Mouse (Mus musculus) spleen, adult 12 weeks (tissue): ENCODE measurements at regions not wholly inside any gene's neighbourhood (a gene's known extent, or its start where the extent isn't known, plus 50 kb on each side); places are given as distances from the start of the nearest gene placed in this dataset.

Source experiments
- DNase-seq: peaks from one replicate; pipeline ENCODE4 v3.0.0; 2022; ENCODE audit warnings: low spot score

DNA sequence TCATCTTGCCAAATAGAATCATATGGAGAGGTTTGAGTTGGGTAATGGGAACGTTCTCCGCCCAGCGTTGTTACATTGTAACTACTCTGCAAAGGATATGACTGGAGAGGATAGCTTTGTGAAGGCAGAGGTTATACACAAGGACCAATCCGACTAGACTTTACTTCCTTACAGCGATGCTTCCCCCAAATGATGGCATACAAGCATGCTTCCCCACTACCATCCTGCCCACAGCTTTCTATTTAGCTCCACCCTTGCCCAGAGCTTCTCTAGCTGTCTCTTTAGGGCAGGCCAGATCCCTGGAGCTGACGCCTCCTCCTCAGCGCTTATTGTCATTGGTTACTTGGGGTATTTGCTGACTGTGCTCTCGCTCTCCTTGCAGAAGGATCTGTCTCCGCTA is 130.1 kb upstream of the Zfp703 start:
- no peak for DNase-seq

DNA sequence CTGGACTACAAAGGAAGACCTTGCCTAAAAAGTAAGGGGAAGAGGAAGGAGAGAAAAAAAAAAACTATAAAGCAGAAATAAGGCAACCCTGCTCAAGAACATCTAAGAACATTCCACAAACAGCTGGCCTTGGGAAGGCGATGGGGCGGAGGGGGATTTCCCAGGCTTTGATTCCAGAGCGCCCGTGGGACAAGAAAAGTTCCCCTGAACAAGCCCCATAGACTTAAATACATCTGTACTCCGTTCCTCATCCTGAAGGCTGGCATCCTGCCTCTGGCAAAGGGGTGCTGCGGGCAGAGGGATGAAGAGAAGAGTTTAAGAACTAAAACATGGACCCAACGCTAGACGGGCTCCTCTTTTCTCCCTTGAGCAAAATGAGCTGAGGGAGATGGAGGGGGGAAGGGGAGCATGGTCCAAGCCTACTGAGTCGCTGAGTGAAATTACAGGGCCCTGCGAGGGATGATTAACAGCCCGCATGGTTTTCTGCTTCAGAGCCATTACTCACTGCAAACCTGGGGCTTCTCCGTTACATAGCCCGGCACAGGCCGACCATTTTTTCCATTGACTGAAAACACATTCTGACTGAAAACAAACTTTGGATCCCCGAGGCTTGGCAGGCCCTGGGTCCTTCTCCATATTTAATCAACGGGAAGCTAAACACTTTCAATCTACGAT is 128.9 kb upstream of the Zfp703 start:
- DNase-seq = no peak

DNA sequence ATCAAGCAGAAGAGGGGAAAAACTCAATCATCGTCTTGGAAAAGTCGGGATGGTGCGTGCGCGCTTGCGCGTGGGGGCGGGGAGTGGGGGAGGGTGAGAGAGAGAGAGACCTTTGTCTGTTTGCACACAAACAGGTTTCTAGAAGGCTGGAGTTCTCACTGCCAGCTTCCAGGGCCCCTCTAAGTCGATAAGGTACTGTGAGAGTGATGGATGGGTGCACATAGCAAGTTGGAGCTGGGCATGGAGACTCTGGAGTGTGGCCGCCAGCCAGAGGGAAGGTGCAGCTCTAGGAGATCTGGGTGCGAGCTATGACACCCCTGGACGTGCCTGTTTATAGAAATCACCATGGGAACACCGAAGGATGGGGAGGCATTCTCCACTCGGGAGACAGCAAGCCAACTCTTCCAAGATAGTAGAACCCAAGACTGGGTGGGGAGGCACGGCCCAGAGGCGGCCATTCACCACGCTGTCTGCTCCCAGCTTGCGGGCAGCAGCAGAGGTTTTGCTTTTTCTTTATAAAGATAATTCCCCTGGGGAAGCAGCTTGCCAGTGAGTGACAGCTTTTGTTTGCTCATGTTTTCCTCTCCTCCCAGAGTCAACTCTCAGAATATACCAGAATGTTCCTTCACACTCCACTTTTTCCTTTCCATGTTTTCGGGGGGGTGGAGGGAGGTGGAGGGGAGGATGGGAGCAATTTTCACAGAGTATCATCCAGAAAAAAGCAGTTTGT is 128.0 kb upstream of the Zfp703 start:
- no peak for DNase-seq

DNA sequence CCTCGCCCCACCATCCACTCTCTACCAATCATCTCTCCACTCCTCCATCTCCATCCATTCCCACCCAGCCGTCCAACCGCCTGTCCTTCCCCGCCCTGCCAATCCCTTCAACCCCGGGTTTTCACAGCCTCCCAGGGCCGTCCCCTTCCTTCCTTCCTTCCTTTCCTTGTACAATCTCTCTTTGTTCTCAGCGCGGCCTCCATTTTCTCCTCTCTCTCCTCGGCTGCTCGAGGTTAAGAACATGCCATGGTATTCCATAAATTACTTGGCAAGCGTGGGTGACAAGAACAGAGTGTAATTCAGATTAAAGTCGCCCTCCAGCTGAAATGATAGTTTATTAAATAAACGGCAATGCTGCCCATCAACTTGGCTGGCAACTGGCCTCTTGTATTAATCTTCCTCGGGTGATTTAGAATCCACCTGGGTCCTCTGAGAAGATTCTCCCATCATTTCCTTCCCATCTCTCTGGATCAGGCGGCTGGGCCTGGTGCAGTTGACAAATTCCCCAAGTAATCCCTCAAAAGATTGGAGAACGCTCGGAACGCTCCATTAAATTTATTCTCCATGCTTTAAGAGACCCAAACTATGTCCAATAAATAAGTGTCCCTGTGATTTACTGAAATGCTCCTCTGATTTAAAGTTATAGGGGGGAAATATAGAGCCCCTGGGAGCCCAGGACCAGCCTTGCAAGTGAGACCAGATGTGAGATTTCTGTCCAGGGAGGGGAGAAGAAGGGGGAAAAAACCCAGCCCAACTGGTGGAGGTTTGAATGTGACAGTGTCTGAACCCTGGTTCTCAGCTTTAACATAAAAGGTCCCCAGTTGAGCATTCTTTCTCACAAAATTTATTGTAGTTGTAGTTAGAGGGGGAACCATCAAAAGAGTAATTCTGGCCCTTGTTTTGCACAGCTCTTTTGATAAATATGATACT is 125.0 kb upstream of the Zfp703 start:
- DNase-seq = no peak

DNA sequence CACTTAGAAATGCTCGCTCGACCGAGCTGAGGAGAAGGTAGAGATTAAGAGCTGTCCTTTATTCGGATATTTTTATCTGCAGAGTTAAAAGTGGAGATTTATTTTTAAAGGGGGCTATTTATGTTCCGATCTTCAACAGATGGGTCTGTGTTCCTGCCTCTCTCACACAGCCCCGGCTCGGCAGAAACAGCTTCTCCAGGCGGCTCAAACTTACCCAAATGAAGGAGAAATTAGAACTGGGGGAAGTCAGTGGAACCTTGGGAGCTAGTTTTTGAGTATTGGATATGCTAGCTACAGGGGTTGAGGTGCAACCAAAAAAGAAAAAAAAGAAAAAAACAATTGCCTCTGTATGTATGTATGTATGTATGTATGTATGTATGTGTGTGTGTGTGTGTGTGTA is 124.2 kb upstream of the Zfp703 start:
- no peak for DNase-seq

DNA sequence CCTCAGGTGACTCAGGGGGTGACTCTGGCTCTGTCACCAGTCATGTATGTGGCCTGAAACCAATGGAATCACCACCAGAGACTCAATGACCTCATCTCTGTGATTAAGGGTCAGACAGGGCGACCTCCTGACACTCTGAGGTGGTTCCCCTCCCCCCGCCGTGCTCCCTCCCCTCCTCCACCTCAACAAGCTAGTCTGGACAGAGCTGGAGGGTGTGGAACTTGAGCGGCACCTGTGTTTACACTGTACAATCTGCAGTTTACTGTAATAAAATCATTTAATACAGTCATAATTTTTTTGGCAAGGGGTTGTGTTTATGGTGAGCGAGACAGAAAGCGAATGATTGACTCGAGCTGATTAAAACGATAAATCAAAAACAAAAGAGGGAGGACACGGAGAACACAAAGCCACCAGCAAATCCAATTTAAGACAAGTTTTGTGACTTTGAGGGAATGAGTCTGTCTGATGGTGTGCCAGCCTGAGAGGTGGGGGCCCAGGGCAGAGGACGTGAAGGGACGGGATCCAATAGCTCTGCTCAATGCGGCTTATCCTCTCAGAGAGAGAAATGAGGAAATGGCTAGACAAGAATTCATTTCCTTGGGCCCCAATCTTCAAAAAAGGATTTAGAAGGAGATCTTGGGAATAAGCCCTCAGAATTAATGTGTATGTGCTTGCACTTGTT is 122.4 kb upstream of the Zfp703 start:
- DNase-seq = no peak

DNA sequence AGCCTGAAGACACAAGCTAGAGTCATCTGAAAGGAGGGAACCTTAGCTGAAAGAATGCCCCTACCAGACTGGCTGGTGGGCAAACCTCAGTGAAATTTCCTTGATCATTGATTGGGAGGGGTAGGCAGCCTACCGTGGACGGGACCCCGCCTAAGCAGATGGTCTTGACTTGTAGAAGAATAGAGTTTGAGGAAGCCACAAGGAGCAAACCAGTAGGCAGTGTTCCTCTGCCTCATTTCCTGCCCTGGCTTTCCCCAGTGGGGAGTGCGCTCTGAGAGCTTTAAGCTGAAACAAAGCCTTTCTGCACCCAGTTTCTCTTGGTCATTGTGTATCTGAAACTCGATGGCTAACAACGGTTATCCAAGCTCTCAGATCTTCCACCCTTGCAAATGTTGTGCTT is 121.9 kb upstream of the Zfp703 start:
- DNase-seq = no peak

DNA sequence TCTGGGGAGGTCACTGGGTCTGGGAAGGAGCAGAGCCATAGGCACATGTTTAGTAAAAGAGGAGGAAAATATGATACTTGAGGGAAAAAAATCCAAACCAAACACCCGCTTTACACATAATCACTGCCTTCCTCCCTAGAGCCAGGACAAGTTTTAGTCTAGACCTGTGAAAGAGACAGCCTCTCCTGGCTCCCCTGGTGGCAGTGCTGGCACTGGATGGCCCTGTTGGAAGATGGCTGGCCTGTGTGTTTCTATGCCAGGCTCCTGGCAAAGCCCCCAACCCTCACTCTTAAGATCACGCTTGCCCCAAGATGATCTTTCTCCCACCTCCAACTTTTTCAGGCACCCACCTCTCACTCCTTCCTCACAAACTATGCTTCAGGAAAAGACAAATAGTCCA is 112.6 kb upstream of the Zfp703 start:
- DNase-seq = no peak

DNA sequence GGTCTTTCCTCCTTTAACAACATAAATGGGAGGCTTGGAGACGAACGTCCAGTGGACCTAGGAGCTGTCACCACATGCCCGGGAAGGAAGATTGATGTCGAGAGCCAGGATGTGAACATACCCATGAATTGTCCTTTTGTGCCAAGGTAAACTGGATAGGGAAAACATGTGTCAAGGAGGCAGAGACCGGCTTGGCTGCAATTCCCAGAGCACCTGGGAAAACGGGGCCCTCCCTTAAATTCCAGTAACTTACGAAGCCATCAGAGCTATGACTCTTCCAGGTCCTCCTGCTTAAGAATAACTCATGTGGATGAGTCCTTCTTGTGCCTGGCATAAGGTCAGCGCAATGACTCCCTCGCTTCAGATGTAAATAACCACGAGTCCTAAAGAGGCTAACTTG is 112.2 kb upstream of the Zfp703 start:
- DNase-seq = no peak

DNA sequence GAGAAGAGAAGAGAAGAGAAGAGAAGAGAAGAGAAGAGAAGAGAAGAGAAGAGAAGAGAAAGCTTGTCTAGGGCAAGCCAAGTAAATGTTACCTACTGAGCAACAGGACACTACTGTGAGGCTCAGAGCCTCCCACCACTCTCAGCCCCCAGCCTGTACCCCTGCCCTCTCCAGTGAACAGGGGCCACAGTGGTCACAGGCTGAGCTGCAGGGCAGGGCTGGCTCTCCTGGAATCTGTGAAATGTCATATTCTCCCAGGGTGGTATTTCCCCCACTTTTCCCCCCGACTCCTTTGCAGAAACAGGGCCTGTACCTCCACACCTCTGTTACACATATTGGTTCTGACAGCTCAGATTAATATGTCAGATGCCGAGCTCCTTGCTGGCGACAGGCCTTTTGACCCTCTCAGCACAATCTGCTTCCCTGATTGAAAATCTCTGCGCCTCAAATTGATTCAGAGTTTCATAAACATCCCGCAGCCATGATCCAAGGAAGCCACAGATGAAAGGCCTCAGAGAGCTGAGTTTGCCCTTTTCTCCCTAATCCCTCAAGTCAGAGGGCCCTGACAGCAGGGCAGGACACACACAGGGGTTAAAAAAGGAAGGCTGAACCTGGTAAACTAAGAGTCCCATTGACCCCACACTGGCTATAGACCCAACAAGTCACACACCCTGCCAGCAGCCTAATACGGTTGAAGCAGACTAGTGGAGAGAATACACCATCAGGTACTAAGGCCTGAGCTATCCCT is 108.8 kb upstream of the Zfp703 start:
- DNase-seq = no peak

DNA sequence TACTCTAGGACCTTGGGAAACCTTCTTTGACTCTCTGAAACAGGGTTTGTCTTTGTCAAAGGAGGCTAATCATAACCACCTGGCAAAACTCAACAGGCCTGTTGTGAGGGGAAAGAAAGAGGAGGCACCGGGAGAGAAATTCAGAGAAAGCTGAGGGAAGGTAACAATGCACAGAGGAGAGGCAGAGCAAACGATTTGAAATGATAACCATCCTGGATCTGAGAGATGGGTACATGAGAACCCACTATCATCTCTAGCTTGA is 108.3 kb upstream of the Zfp703 start:
- DNase-seq = no peak

DNA sequence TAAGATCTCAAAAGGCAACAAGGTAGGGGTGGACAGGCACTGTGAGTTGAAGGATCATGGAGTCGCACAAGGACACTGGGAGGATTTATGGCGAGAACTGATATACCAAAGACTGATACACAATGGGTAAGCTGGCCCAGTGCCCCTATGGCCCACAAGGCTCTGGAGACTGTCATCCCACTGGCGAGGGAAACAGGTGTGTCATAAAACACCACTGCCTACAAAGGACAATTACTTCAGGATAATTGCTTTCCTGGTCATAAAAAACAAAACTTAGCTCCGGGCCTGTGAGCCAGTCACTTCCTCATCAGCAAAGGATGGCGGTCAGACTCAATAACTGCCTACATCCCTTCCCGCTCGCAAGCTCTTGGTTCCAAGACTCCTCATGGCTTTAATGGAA is 105.3 kb upstream of the Zfp703 start:
- no peak for DNase-seq

DNA sequence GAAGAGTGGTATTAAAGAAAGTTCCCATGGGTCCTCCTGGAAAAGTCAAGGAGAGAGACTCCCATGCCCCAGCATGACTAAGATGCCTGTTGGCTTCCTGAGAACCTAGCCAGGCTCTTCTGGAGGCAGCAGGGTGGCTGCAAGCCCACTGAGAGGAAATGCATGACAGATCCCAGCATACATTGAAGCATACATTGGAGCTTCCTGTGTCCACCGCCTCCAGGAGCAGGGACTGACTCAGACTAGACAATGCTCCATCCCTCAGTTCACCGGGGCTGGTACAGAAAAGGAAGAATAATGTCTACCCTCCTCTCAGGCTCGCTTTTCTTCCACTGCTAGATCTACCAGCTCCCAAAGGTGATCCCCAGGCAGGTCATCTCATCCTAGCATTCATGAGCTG is 104.7 kb upstream of the Zfp703 start:
- no peak for DNase-seq

DNA sequence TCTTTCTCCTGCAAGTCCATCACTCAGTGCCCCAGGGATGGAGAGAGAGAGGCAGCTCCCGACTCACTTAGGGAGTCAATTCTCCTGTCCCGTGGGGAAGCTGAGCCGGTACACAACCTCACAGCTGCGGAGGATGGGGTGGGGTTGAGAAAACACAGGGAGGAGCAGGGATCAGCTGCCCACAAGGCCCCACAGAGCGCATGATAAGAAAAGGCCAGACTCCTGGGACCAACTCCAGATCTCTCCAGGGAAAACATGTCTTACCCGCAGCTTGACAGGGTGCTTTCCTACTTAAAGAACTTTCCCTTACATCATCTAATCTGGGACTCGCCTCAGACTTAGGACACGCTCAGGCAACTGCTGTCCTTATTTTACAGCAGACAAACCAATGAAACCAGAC is 104.3 kb upstream of the Zfp703 start:
- DNase-seq = no peak

DNA sequence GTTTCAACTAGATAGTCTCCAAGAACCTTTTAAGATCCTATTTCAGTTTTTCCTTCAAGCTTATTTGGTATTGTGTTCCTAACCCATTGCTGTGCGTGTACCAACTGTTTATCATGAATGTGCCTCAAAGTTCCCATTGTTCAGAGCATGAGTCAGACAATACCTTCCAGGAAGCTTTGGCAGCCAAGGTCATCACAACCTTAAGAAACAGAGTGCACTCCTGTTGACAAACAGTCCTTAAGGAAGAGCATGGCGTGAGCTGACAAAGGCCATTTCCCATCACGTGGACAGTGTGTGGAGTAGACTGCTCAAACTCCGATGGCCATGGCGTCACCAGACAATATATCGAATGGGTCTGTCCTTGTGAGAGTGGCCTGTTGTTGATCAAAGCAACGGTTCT is 96.9 kb upstream of the Zfp703 start:
- DNase-seq = no peak

DNA sequence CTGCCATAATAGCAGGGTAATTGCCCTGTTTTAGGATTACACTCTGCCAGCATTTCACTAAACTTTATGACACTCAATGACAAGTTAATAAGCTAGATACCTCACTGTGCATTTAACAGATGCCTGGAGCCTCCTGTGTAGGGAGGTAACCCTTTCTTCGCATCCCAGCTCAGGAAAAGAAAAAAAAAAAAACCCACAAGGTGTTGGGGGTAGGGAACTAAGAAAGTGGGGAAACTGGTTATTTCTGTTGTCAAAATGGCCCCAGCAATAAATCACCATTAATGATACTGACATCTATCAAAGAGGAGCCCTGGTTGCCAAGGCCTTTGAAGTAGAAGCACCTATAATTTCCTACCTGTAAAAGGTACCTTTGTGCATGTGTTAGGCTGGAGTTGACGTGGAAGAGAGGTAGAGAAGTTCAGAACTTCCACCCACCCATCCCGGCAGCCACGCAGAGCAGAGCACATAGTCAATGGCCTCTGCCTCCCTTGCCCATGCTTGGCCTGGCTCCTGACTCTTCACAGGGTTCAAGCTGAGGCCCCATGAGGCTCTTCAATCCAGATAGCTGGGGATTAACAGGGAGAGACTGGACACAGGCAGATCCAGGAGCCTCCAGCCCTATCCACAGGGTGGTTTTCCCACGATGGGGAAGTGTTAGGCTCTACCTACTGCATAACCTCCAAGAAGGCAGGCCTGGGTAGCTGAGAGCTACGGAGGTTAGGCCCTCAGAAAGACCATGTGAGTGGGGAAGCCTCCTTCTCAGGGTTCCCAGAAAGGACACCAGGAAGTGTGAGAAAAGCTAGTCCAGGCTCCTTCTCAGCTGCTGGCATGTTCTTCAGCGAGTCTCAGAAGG is 95.6 kb upstream of the Zfp703 start:
- no peak for DNase-seq

DNA sequence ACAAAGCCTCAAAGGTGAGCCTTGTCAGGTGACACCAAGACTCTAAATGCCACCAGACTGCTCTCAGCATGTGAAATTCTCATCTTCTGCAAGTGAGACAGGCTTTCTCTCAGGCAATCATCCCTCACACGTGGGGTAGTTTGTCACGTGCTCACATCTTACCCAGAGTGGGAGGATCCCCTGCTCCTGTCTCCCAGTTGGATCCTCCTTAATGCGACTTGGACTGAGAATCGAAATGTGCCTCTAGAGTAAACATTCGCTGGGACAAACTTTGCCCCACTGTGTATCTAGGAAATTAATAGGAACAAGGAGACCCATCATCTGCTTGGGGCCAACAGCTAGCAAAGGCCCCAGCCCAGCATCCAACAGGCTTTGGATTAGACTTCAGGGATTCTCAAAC is 94.5 kb upstream of the Zfp703 start:
- DNase-seq = no peak

DNA sequence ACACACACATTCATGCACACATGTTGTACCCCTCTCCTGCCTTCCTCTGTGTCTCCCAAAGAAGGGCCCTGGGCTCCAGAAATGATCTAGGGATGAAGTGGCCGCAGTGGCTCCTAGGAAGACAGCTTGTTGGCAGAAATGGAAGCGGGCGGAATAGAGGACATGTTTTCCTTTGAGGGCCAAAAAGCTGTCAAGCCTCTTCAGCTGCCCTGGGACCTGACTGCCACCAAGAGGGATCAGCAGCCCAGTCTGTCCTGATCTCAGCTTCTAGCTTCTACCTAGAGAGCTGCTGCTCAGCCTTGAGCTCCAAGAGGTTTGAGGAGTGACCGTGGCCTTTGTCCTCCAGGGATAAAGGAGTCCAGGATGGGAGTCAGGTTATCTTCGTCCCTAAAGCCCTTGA is 93.8 kb upstream of the Zfp703 start:
- DNase-seq = no peak

DNA sequence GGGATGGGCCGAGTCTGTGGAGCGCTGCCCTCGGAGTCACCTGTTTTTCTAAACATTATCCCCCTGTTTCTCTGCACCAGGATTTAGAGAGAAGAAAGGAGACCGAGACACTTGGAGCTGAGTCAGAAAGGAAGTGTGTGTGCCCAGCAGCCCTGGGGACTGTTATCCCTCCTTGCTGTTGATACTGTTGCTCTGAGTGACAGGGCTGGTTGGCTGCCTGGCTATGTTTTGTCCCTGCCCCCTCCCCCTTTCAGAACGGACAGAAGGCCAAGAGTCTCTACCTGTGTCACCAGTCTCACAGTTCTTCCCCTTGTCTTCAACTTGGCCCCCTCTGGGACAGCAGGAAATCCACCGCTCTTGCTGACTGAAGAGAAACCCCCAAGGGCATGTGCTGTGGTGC is 93.4 kb upstream of the Zfp703 start:
- no peak for DNase-seq

DNA sequence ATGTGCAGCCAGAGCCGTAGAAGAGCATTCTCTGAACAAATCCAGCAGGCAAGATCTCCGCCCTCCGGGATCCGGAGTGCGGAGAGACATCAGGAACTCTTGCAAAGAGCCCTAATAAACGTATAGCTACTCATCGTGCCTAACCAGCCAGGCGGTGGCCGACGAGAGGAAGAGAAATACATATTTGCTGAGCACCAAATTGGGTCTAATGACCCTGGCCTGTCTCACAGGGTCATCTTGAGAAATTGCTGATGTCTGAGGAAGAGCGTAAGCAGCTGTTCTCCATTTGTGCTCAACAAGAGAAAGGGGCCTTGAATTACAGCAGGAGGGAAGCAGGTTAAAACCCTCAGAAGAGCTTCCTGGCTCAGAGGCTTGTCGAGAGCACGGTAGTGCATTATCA is 92.8 kb upstream of the Zfp703 start:
- DNase-seq = no peak

DNA sequence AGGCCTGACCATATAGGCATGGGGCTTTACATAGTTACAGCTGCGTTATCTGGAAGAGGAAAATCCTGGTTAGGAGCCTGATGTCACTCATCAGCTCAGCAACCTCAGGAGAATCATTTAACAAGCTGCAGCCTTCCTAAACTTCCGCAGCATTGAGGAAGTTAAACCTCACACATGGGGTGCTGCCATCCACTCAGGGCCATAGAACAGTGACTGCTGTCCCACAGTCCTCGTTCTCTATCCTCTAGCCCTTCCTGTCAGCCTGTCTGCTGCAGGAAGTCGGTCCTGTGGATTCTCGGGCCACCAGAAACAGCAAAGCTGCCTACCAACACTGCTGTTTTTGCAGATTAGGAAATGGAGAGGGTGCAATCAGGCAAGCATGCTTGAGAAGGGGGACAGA is 91.8 kb upstream of the Zfp703 start:
- DNase-seq = no peak
